Mouse (Mus musculus): ENCODE data around the gene Tmem246.
"Not testable (repeated sequence)": the region's sequence is repeated elsewhere in the genome, so short reads cannot be mapped to it uniquely, and the experiment has no call there.

The Tmem246 gene

GRCm38 (mm10) chr4:49597183-49598100, at the start of gene Tmem246:
Gene Tmem246, minus strand, starts transcription at chr4:49597876.
- peak in 1 of 2 experiments; percentile 2 for DNase-seq (ENCODE audit: low spot score in 2 of 2)

- DNase-seq (ENCODE audit: low spot score in 2 of 2), result no peak
Measured at GRCm38 (mm10) chr4:49639913-49640312, 42.2 kb upstream of the Tmem246 start.

GRCm38 (mm10) chr4:49637821-49638220, 40.1 kb upstream of the Tmem246 start:
- DNase-seq (ENCODE audit: low spot score in 2 of 2), result no peak

- no peak for DNase-seq (ENCODE audit: low spot score in 2 of 2)
Measured at GRCm38 (mm10) chr4:49632139-49632481, 34.4 kb upstream of the Tmem246 start.

GRCm38 (mm10) chr4:49631319-49632138, 33.9 kb upstream of the Tmem246 start, which contains the start of gene Rnf20:
Gene Rnf20, plus strand, starts transcription at chr4:49632006.
- peak; percentile 94 to 95 for DNase-seq (ENCODE audit: low spot score in 2 of 2)

- no peak for DNase-seq (ENCODE audit: low spot score in 2 of 2)
Measured at GRCm38 (mm10) chr4:49628941-49629340, 31.3 kb upstream of the Tmem246 start.

GRCm38 (mm10) chr4:49626973-49627372, 29.3 kb upstream of the Tmem246 start:
- DNase-seq (ENCODE audit: low spot score in 2 of 2), result peak; percentile 56 to 73

GRCm38 (mm10) chr4:49624969-49625368, 27.3 kb upstream of the Tmem246 start:
- DNase-seq (ENCODE audit: low spot score in 2 of 2), result not testable (repeated sequence)

- no peak for DNase-seq (ENCODE audit: low spot score in 2 of 2)
Measured at GRCm38 (mm10) chr4:49623916-49624315, 26.2 kb upstream of the Tmem246 start.

GRCm38 (mm10) chr4:49622272-49622671, 24.6 kb upstream of the Tmem246 start:
- DNase-seq (ENCODE audit: low spot score in 2 of 2), result no peak

- not testable (repeated sequence) for DNase-seq (ENCODE audit: low spot score in 2 of 2)
Measured at GRCm38 (mm10) chr4:49619861-49620260, 22.2 kb upstream of the Tmem246 start.

- no peak for DNase-seq (ENCODE audit: low spot score in 2 of 2)
Measured at GRCm38 (mm10) chr4:49616924-49617323, 19.2 kb upstream of the Tmem246 start.

GRCm38 (mm10) chr4:49605459-49605858, 7.8 kb upstream of the Tmem246 start:
- DNase-seq (ENCODE audit: low spot score in 2 of 2), result no peak

GRCm38 (mm10) chr4:49604616-49605015, 6.9 kb upstream of the Tmem246 start:
- DNase-seq (ENCODE audit: low spot score in 2 of 2), result no peak

GRCm38 (mm10) chr4:49604016-49604546, 6.4 kb upstream of the Tmem246 start:
- DNase-seq (ENCODE audit: low spot score in 2 of 2), result no peak

GRCm38 (mm10) chr4:49603161-49603560, 5.5 kb upstream of the Tmem246 start:
- no peak for DNase-seq (ENCODE audit: low spot score in 2 of 2)

GRCm38 (mm10) chr4:49596846-49597182, 862 bp downstream of the Tmem246 start:
- no peak for DNase-seq (ENCODE audit: low spot score in 2 of 2)

GRCm38 (mm10) chr4:49590152-49590551, 7.5 kb downstream of the Tmem246 start:
- DNase-seq (ENCODE audit: low spot score in 2 of 2), result no peak

- no peak for DNase-seq (ENCODE audit: low spot score in 2 of 2)
Measured at GRCm38 (mm10) chr4:49586811-49587210, 10.9 kb downstream of the Tmem246 start.

GRCm38 (mm10) chr4:49585524-49586101, 12.1 kb downstream of the Tmem246 start:
- DNase-seq (ENCODE audit: low spot score in 2 of 2), result no peak

- no peak for DNase-seq (ENCODE audit: low spot score in 2 of 2)
Measured at GRCm38 (mm10) chr4:49583965-49584831, 13.5 kb downstream of the Tmem246 start.

Measured in natural killer cell, adult 2 months (primary cell).